In genomic region chr12:118846649-118847321, GRCm38 (mm10) we compare ENCODE assay signal across 7 mouse cellular contexts. TPM values are rescaled to one million over a fixed set of nuclear protein-coding genes. Genes with fewer than 3 reads are reported as not detected.
DNase-seq lines count a peak whose midpoint lies in the region; ATAC-seq and TF ChIP-seq lines count a peak whose summit lies in the region.

No protein-coding gene starts in this region.

- ATAC-seq in heart, embryonic 16.5 days (replicated peaks; ENCODE audit: extremely low read depth, insufficient read depth, low FRiP score): no peak; the same call in 1 of the 2 replicates
- ATAC-seq in liver, embryonic 13.5 days (ENCODE audit: low read depth): peak; percentile 39; the same call in 1 of the 2 replicates
- peak; percentile 48 for ATAC-seq in neural tube, embryonic 12.5 days (ENCODE audit: low FRiP score, low read depth)

- 1% methylated on average over 59 of the region's 59 CpGs for WGBS in spleen, adult 2 months
- under 1% methylated on average over 59 of the region's 59 CpGs for WGBS in heart, embryonic 16.5 days
- under 1% methylated on average over 59 of the region's 59 CpGs for WGBS in liver, embryonic 13.5 days (ENCODE audit: insufficient replicate concordance)
- WGBS in neural tube, embryonic 12.5 days: under 1% methylated on average over 59 of the region's 59 CpGs

- no peaks in the 10 kb centered on the region for H3K9me3 ChIP-seq in heart, embryonic 16.5 days (replicated peaks; ENCODE audit: control insufficient read depth, low read length)
- H3K9me3 ChIP-seq in liver, embryonic 13.5 days (replicated peaks): no peaks in the 10 kb centered on the region
- no peaks in the 10 kb centered on the region for H3K9me3 ChIP-seq in neural tube, embryonic 12.5 days

- H3K9ac ChIP-seq in heart, embryonic 16.5 days (ENCODE audit: low read length): peak overlapping the region; percentile 50; the same call in 1 of the 2 replicates
- H3K9ac ChIP-seq in liver, embryonic 13.5 days: no peak overlapping the region
- H3K9ac ChIP-seq in neural tube, embryonic 12.5 days: peak overlapping the region; percentile 30; the same call in 1 of the 2 replicates

- H3K27ac ChIP-seq in spleen, adult 2 months (ENCODE audit: insufficient read depth, low read length): no peak overlapping the region
- no peak overlapping the region for H3K27ac ChIP-seq in brown adipose tissue, adult 24 weeks (replicated peaks; ENCODE audit: low read depth, low read length)
- no peak overlapping the region for H3K27ac ChIP-seq in heart, embryonic 16.5 days (ENCODE audit: low read length)
- no peak overlapping the region for H3K27ac ChIP-seq in liver, embryonic 13.5 days
- no peak overlapping the region for H3K27ac ChIP-seq in neural tube, embryonic 12.5 days

- peaks cover 7% of the 10 kb centered on the region for H3K4me1 ChIP-seq in spleen, adult 2 months (ENCODE audit: control insufficient read depth, insufficient read depth, insufficient read length)
- no peaks in the 10 kb centered on the region; the same call in 1 of the 2 replicates for H3K4me1 ChIP-seq in brown adipose tissue, adult 24 weeks (ENCODE audit: control insufficient read depth, insufficient read depth, insufficient read length, low read length)
- H3K4me1 ChIP-seq in heart, embryonic 16.5 days (ENCODE audit: control insufficient read depth, insufficient read depth, low read length): peaks cover 17% of the 10 kb centered on the region
- H3K4me1 ChIP-seq in liver, embryonic 13.5 days (replicated peaks): peaks cover 5% of the 10 kb centered on the region
- H3K4me1 ChIP-seq in neural tube, embryonic 12.5 days: peaks cover 35% of the 10 kb centered on the region

- no peak for TF ChIP-seq POLR2A in spleen, adult 2 months (IDR thresholded peaks at IDR 0.05; ENCODE audit: low read depth, low read length)

- peak overlapping the region; percentile 51 for H3K4me3 ChIP-seq in spleen, adult 2 months (ENCODE audit: extremely low read depth, insufficient read depth, insufficient read length)
- H3K4me3 ChIP-seq in brown adipose tissue, adult 24 weeks (ENCODE audit: insufficient read depth, low read depth, low read length): peak overlapping the region; percentile 19
- H3K4me3 ChIP-seq in heart, embryonic 16.5 days (ENCODE audit: low read length): peak overlapping the region; percentile 67
- H3K4me3 ChIP-seq in liver, embryonic 13.5 days (replicated peaks): peak overlapping the region; percentile 46
- H3K4me3 ChIP-seq in neural tube, embryonic 12.5 days: peak overlapping the region; percentile 38

- TF ChIP-seq CTCF in spleen, adult 2 months (IDR thresholded peaks at IDR 0.05; ENCODE audit: extremely low read depth, insufficient read depth, insufficient read length, insufficient replicate concordance): no peak

- no peak for DNase-seq in spleen, adult 2 months (ENCODE audit: low read depth in 1 of 2, low spot score in 2 of 2)
- no peak for DNase-seq in spleen, postnatal 36 days (ENCODE audit: low spot score in 2 of 2)
- DNase-seq in liver, embryonic 13.5 days: no peak
- no peak for DNase-seq in spleen, adult 12 weeks (ENCODE audit: low spot score)

- no peaks in the 10 kb centered on the region for H3K36me3 ChIP-seq in spleen, adult 2 months (ENCODE audit: control insufficient read depth, insufficient read depth, low read length)
- H3K36me3 ChIP-seq in heart, embryonic 16.5 days (ENCODE audit: control insufficient read depth, insufficient read depth): no peaks in the 10 kb centered on the region
- no peaks in the 10 kb centered on the region for H3K36me3 ChIP-seq in liver, embryonic 13.5 days
- no peaks in the 10 kb centered on the region for H3K36me3 ChIP-seq in neural tube, embryonic 12.5 days

- peak overlapping the region; percentile 95 for H3K4me2 ChIP-seq in heart, embryonic 16.5 days (ENCODE audit: low read depth, low read length)
- peak overlapping the region; percentile 65 for H3K4me2 ChIP-seq in liver, embryonic 13.5 days
- peak overlapping the region; percentile 68 for H3K4me2 ChIP-seq in neural tube, embryonic 12.5 days (replicated peaks)

- H3K27me3 ChIP-seq in spleen, adult 2 months (ENCODE audit: control insufficient read depth, insufficient read depth, low read length): peaks cover 38% of the 10 kb centered on the region
- H3K27me3 ChIP-seq in heart, embryonic 16.5 days (ENCODE audit: control insufficient read depth, insufficient read depth, low read length): peaks cover 76% of the 10 kb centered on the region
- H3K27me3 ChIP-seq in liver, embryonic 13.5 days: peaks cover 94% of the 10 kb centered on the region
- H3K27me3 ChIP-seq in neural tube, embryonic 12.5 days (replicated peaks): peaks cover 86% of the 10 kb centered on the region

RNA-seq across cellular contexts. Expression of gene Sp8, which starts 0.7 kb away (rescaled TPM):
- polyA plus RNA-seq in spleen, adult 2 months (2012; rRNA removed): not detected in 2 replicates
- not detected in 2 replicates for polyA plus RNA-seq in brown adipose tissue, adult 24 weeks (2012; ENCODE audit: insufficient read depth, insufficient read length, missing spikeins)
- polyA plus RNA-seq in heart, embryonic 16.5 days (2015; fragmentation: Nextera tagmentation; extraction: Ambion mirVana): not detected in 2 replicates
- polyA plus RNA-seq in liver, embryonic 13.5 days (2015; fragmentation: Nextera tagmentation; extraction: Ambion mirVana): not detected in 2 replicates
- 6.3 and 7.4 TPM in 2 replicates for polyA plus RNA-seq in neural tube, embryonic 12.5 days (2016; fragmentation: Nextera tagmentation; extraction: Ambion mirVana)
